Mouse (Mus musculus) heart, postnatal 14 days (tissue): ENCODE results near the gene Mylk. TPM values are rescaled to one million over a fixed set of nuclear protein-coding genes. Genes with fewer than 3 reads are reported as not detected.
"Not testable (repeated sequence)": the region's sequence is repeated elsewhere in the genome, so short reads cannot be mapped to it uniquely, and the experiment has no call there.

Source experiments
- DNase-seq, 2 experiments: peaks; one replicate each; pipeline ENCODE4 v3.0.0; 2021 to 2022
- intact Hi-C: fragments of 180-260 bp; cut with DNase I; formaldehyde crosslinking; loops from one replicate; pipeline ENCODE4 v1.15.1; 2025
- total RNA-seq, 2 experiments: library from RNA; stranded (reverse); gene quantifications; 2 replicates each; pipeline ENCODE4 v1.2.3; 2021

Gene Mylk
- total RNA-seq, 2 experiments from 2014 or later, result 37.2 to 37.9 TPM

GRCm38 (mm10) chr16:34766193-34766592 lies 21.2 kb downstream of the Mylk start:
- no peak for DNase-seq
- intact Hi-C loops, result no loop called here

GRCm38 (mm10) chr16:34767443-34767842 lies 22.4 kb downstream of the Mylk start:
- DNase-seq, result no peak
- intact Hi-C loops, result no loop called here

GRCm38 (mm10) chr16:34768436-34768835 lies 23.4 kb downstream of the Mylk start:
- no peak for DNase-seq
- intact Hi-C loops, result no loop called here

GRCm38 (mm10) chr16:34770127-34770526 lies 25.1 kb downstream of the Mylk start:
- no peak for DNase-seq
- intact Hi-C loops, result no loop called here

GRCm38 (mm10) chr16:34772445-34773032 lies 27.5 kb downstream of the Mylk start:
- intact Hi-C loops, result no loop called here
- DNase-seq, result no peak

- no peak for DNase-seq
- intact Hi-C loops, result no loop called here
Observed at GRCm38 (mm10) chr16:34782442-34782841, 37.4 kb downstream of the Mylk start.

- DNase-seq, result no peak
- intact Hi-C loops, result no loop called here
Observed at GRCm38 (mm10) chr16:34783536-34783935, 38.5 kb downstream of the Mylk start.

GRCm38 (mm10) chr16:34784675-34785074 lies 39.7 kb downstream of the Mylk start:
- no peak for DNase-seq
- intact Hi-C loops, result no loop called here

GRCm38 (mm10) chr16:34792555-34792954 lies 47.5 kb downstream of the Mylk start:
- intact Hi-C loops, result no loop called here

GRCm38 (mm10) chr16:34793000-34793399 lies 48.0 kb downstream of the Mylk start:
- no peak for DNase-seq
- intact Hi-C loops, result no loop called here

More at GRCm38 (mm10) chr16:34792555-34792954, 47.5 kb downstream of the Mylk start:
- no peak for DNase-seq

- intact Hi-C loops, result no loop called here
- no peak for DNase-seq
Observed at GRCm38 (mm10) chr16:34801222-34801621, 56.2 kb downstream of the Mylk start.

- intact Hi-C loops, result no loop called here
- DNase-seq, result no peak
Observed at GRCm38 (mm10) chr16:34804286-34805010, 59.4 kb downstream of the Mylk start.

- peak; percentile 57 to 59 for DNase-seq
- intact Hi-C loops, result no loop called here
Observed at GRCm38 (mm10) chr16:34806883-34807767, 62.1 kb downstream of the Mylk start.

GRCm38 (mm10) chr16:34807768-34808275 lies 62.8 kb downstream of the Mylk start:
- DNase-seq, result no peak
- intact Hi-C loops, result no loop called here

GRCm38 (mm10) chr16:34812165-34812564 lies 67.2 kb downstream of the Mylk start:
- no peak for DNase-seq
- intact Hi-C loops, result no loop called here

- DNase-seq, intact Hi-C loops: not testable (repeated sequence)
Observed at GRCm38 (mm10) chr16:34813161-34813560, 68.2 kb downstream of the Mylk start.

- intact Hi-C loops, result no loop called here
- DNase-seq, result no peak
Observed at GRCm38 (mm10) chr16:34813570-34813969, 68.6 kb downstream of the Mylk start.

GRCm38 (mm10) chr16:34814612-34815011 lies 69.6 kb downstream of the Mylk start:
- no peak for DNase-seq
- intact Hi-C loops, result no loop called here

GRCm38 (mm10) chr16:34816548-34816947 lies 71.5 kb downstream of the Mylk start:
- intact Hi-C loops, result no loop called here

GRCm38 (mm10) chr16:34825111-34825744 lies 80.2 kb downstream of the Mylk start:
- intact Hi-C loops, result no loop called here
- DNase-seq, result no peak

More at GRCm38 (mm10) chr16:34816548-34816947, 71.5 kb downstream of the Mylk start:
- no peak for DNase-seq
